Mouse (Mus musculus) thymus, postnatal 10 days (tissue): ENCODE measurements around the gene Hsd3b1.
"Not testable (repeated sequence)": the region's sequence is repeated elsewhere in the genome, so short reads cannot be mapped to it uniquely, and the experiment has no call there.

Source experiments
- DNase-seq, 2 experiments: peaks; one replicate each; pipeline ENCODE4 v3.0.0; 2021; ENCODE audit warnings: low spot score in 2 of 2

Hsd3b1 gene

DNA sequence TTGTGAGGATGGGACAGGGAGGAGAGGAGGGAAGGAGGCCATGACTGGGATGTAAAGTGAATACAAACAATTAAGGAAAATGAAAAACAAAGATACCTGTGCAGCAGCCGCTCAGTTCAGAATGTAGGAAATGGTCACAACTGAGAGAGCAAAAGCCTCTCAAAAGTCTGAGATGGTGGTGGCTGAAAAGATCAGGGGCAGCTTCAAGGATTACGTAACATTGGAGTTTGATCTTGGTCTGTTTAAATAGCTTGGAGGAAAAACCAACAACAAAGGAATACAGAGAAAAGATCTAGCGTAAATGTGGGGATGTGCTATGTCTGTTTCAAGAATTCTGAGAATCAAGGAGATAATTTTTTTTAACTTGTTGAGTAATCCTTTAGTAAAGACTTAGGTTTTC lies at the start of gene Hsd3b1:
Gene Hsd3b1, minus strand, starts transcription at position 219 of the 400 bp plus-strand sequence.
- no peak for DNase-seq

DNA sequence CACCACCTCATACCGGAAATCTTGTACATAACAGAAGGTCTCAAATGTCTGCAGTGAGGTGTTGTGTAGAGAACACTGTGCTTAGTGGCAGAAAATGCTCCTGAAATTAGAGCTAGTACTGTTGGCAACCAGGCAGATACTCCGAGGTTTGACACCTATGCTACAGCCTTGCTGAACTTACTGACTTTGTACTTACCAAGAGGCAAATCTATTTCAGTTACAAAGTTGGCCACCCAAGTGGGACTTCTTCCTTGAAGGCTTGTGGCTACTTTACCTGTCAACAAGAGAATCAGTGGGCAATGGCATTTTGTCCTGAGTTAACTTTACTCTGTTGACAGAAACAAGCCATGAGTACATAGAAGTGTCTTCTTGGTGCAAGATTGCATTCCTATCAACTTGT lies 38.0 kb upstream of the Hsd3b1 start:
- DNase-seq = no peak

DNA sequence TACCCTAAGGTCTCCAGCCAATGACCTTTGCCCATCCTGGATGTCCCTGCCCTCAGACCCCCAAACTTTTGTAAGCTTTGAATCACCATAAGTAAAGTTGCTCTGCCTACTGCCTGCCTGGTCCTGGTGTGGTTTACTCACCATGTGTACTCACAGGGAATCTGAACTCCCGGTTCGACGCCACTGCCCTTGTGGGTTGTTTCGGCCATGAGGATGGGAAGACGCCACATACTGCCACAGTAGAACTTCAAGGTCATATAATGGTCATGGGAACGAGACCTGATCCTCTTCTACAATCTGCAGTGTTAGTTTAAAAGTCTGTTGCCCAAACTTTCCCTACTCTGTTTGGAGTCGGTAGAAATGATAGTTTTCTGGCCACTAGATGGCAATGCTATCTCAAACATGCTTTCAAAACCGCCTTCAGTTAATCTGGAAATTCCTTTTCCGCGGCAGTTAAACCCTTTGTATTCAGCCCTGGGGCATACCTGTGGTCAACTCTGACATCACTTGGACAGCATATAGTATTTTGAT lies 35.5 kb upstream of the Hsd3b1 start:
- DNase-seq = no peak

DNA sequence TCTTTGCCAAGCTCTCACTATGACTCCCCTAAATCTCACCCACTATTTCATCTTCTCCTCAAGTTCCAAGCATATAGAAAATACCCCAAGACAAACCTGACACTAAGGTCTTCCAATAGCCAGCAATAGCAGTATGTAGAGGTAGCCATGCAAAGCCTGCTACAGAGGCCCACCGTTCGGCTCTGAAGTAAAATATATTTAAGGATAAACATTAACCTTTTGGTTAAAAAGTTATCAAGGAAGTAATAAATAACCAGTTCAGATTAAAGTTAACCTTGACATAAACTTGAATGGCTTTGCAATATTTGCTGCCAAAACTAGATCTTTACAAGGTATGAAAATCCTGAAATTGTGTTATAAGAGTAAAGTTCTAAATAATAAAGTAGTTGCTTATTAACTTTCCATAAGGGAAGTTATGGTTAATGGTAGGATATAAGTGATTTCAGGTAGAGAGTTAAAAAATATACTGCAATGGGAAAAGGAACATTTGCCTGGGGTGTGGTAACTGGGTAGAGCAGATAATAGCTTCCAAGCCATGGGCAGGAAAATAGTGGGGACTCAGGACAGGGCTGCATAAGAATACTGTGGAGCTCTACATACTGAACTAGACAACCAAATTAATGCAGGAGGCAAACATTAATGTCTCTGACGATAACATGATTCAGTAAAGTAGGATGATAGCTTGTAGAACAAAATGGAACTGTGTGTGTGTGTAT lies 33.6 kb upstream of the Hsd3b1 start, which contains the start of gene Hao2:
Gene Hao2, minus strand, starts transcription at position 183 of the 716 bp plus-strand sequence.
- DNase-seq = no peak

DNA sequence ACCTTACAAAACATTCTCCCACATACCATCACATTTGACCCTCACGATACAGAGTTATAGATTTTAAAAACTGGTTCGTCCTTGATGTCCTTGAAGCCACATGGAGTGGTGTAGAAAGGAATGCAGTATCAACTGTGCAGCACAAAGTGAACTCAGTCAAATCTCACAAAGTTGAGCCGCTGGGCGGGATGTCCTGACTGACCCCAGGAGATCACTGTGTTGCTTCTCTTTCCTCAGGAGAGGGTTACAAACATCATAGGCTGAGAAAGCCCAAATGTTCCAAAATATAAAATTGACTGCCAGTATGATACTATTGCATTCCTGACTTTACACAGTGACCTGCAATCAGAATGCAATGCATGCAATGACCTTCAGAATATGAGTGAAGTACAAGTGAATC lies 30.8 kb upstream of the Hsd3b1 start:
- DNase-seq = no peak

DNA sequence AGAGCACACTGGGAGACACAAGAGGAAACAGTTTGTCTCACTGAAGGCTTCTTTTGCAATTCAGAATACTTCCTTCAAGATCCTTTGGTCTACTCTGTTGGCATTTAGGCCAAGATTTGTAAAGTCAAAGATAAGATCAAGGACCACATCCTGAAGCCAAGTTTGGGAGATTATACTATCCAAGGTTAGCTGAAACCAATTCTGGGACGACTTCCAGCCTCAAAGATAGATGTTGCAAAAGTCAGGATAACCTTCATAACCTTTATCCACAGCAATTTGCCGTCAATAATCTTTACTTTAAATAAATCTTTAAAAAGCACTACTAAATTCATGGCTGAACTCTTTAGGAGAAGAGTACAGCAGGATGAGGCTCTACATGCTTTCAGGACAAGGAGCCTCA lies 28.6 kb upstream of the Hsd3b1 start:
- DNase-seq = no peak

DNA sequence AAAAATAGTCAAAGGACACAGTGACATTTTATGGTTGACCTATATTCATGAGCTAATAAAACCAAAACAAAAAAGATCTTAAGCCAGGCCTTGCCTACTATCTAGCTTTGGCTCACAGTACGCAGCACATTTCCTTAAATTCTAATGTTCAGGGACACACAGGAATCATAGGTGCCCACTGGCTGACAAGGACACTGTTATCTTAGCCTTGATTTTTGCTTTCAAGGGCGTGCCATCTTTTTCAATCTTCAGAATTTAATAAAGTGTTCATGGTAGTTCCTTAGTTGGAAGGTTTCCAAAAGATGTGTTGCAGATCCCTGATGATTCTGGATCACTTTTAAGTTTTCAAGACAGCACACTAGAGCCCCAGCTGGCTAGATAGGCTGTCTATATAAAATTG lies 21.2 kb upstream of the Hsd3b1 start:
- no peak for DNase-seq

DNA sequence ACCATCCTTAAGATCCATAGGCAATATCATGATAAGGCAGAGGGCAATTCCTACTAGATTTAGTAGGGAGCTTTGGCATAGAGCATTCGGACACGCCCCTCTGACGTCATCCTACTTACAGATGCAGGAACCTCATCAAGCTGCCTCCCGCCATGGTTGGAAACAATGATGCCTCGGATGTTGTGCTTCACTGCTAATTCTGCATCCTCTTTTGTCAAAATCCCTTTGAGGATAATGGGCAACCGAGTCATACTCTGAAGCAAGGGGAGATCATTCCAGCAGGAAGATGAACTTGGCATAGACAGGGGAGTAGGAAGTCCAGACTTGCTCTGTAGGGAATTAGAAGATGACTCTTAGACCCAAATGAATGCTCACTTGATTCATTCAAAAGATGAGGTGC lies 20.6 kb upstream of the Hsd3b1 start:
- no peak for DNase-seq

DNA sequence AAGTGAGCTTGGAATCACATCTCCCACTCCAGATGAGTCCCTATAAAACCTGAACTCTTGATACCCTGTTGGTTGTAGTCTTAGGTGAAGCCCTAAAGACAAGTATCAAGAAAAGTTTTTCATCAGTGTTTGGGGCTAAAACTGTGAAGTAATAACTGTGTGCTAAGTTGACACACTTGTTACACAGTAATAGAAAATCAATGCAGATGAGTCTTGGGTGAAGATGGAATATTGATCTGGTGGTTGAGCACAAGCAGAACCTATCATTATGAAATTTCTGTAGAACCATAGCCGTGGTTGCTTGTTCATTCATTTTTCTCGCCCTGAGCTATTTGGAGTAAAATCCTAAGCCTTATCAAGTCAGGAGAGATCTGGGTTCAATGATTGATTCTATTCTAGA lies 8.6 kb upstream of the Hsd3b1 start:
- DNase-seq = no peak

DNA sequence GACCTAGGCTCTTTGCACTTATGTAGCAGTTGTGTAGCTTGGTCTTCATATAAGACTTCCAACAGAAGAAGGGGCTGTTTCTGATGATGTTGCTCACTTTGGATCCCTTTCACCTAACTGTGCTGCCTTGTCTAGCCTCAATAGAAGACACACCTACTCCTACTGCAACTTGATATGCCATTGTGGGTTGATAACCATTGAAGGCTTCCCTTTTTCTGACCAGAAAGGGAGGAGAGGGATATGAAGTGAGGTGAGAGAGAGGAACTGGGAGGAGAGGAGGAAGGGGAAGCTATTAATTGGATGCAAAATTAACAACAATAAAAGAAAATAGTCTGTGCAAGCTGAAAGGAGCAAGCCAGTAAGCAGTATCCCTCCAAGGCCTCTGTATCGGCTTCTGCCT lies 3.2 kb upstream of the Hsd3b1 start:
- no peak for DNase-seq

DNA sequence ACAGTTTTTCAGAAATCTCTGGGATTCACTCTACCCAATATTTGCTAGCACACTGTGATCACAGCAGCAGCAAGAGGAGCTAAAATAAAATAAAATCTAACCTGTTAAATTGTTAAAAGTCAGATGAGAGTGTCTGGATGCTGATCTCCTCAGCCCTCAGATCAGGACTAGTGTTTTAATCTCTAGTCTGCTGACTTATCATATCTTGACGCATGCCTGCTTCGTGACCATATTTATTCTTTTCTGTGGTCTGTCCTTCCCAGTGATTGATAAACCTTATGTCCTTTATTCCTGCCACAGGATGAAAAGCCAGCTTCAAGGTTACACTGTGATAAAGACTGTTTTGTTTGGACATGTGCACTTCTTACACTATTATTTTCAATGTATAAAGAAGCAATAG lies 1.5 kb downstream of the Hsd3b1 start:
- no peak for DNase-seq

DNA sequence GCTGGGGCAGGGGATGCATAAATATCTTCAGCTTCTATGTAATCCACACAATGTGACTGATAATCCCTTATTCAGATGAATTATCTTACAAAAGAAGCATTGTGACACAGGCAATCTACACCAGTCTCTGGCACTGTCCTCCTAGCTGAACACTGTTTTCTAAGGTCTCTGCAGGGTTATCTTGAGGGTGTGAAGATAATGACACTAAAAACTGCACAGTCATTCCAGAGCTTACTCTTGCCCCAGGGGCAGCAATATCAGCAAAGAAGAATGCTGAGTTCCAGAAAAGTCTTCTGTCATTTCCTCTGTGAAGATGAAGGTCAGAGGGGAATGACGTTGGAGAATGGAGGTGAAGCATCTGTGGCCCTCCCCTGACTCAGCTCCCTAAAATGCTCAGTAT lies 2.7 kb downstream of the Hsd3b1 start:
- DNase-seq = no peak

DNA sequence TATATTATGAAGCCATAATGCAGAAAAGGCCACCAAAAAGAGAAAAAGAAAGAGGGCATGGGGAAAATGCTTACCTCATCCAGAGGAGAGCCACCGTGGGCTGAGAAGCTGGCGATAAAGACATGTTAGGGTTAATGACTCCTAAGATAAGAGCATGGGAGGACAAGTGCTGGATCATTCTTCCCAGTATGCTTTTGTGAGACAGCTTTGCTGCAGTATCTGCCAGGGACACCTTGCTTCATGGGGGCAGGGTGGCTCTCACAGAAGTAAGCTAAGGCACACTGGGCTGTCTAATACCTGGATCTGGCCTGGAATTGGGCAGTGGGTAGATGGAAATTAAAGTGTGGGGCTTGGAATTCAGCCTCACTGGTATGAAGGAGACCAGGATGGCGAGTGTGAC lies 4.4 kb downstream of the Hsd3b1 start:
- no peak for DNase-seq

DNA sequence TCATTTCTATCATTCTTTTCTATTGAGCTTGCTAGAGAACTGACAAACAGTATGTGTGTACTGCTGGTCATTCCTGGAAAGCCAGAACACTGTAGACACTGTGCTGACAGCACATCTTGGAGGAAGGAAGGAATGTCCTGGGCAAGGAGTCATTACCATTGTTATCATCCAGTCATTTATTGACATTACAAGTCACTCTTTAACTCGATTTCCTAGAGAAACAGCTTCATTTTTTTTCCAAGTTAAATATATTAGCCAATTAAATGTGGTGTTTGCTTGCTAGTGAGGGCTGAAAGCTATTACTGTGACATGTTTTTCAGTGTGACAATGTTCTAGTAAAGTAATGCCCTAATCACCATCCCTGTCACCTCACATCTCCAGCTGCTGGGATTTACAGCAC lies 5.9 kb downstream of the Hsd3b1 start:
- no peak for DNase-seq

DNA sequence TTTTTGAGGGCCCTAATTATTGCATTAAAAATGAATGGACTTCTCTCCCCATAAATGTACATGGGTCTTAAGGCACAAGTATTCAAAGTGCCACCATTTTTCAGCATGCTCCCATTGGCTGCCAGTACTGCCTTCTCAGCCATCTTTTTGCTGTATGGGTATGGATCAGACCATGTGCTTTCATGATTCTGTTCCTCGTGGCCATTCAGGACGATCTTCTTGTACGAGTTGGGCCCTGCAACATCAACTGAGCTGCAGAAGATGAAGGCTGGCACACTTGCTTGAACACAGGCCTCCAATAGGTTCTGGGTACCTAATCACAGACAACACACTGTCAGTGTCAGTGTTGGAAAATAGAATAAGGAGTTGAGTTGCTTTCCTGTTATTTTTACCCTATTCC lies 6.5 kb downstream of the Hsd3b1 start:
- no peak for DNase-seq

DNA sequence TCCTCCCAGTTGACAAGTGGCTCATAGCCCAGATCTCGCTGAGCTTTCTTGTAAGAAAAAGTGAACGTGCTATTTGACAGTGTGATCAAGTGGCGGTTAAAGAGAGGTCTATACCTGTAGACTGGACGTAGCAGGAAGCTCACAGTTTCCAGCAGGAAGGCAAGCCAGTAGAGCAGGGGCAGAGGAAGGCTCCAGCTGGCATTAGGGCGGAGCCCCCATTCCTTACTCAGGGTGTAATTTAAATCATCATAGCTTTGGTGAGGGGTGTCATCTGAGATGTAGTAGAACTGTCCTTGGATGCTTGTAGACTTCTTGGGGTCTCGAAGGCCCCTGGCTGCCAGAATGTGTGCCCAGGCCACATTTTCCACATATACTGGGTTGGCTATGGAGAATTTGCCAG lies 7.0 kb downstream of the Hsd3b1 start:
- DNase-seq = no peak

DNA sequence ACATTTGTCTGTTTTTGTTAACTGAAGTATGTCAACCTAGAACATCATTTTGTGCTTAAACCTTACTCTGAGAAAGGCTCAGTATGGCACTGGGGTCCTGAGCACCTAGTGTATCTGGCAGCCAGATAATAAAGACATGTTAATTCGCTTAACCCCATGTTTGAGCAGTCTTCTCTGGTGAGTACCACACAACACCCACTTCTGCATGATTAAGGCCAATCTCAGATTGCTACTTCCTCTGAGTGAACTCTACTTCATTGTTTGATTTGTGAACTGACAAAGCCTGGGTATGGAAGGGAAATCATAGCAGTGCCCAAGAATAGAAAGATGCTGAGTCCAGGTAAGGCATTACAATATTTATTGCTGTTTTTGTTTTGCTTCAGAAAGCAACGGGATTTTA lies 7.7 kb downstream of the Hsd3b1 start:
- DNase-seq = no peak

DNA sequence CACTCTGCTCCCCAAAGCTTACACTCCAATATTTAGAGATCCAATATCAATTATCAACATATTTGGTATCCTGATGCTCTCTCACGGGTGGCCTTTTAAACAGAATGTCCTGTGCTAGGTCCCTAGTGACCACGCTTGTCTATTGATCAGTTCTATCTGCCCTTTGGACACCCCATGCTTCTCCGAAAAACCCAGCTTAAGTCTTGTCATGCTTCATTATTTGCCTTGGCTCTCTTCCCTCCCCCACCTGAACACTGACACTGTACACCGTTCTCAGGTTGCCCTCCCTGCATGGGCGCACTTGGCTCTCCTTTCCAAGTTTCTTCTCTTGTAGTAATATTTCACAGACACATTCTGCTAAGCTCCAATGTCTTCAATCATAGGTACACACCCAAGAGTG lies 9.3 kb downstream of the Hsd3b1 start:
- DNase-seq = no peak

DNA sequence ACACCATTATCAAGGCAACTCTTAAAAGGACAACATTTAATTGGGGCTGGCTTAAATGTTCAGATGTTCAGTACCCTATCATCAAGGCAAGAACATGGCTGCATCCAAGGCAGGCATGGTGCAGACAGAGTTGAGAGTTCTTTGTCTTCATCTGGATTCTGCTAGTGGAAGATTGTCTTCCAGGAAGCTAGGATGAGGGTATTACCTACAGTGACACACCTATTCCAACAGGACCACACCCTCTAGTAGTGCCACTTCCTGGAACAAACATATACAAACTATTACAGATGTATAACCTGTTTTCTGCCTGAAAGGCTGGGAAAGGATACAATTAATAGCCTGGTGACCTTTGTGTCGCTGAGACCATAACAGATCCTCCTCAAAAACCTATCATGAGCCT lies 10.7 kb downstream of the Hsd3b1 start:
- DNase-seq = no peak

DNA sequence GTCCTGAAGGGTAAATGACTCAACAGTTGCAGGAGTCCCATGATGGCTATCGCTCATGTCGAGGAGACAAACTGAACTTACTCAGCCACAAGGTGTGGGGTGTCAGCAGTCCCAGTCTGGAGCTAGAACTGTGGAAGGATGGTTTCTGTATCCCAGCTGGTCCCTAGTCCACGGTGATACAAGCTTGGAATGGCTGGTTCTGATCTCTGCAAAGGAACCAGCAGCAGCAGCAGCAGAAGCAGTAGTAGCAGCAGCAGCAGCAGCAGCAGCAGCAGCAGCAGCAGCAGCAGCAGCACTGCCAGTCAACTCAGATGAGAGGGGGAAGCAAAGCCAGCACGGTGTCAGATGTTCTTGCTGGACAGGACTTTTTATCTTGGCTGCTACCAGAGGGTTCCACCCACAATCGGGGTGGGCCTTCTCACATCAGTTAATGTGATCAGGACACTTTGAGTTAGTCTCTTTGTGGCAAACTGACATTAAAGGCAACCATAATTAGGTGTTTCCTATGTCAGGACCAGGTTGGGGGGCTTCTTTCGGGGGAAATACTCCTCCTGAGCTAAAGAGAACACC lies 45.4 kb downstream of the Hsd3b1 start, which contains the start of gene Hsd3b6:
Gene Hsd3b6, minus strand, starts transcription at position 343 of the 570 bp plus-strand sequence.
- DNase-seq = no peak

DNA sequence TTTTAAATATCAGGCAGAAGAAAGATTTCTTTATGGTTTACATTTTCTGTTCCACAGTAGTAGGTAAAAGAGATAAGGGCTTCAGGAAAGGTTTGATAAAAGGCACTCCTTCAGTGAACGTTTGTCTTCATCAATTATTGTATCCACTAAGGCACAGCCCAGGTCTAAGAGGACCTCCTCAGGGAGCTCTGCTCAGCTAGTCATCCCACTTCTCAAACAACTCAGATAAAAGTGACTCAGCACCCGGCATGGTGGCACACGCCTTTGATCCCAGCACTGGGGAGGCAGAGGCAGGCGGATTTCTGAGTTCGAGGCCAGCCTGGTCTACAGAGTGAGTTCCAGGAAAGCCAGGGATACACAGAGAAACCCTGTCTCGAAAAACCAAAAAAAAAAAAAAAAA lies 46.9 kb downstream of the Hsd3b1 start:
- not testable (repeated sequence) for DNase-seq

DNA sequence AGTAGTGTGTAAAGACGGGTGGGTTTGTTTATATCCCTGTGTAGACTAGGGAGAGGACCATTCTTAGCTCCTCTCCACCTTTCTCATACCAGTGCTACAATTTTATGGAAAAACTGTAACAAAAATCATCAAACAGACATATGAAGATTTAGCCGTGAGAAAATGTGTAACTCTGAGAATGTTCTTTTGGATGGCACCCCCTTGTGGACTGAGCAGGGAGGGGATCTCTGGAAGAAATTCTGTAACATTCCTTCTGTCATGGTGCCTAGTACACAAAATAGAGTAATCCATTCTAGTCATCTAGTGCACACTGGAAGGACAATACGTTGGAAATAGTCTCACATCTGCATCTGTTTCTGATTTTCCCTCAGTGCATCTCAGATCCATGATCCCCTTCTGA lies 54.6 kb downstream of the Hsd3b1 start:
- DNase-seq = not testable (repeated sequence)
